Mouse (Mus musculus): ENCODE data around the gene Cpsf3.
A peak's percentile ranks its signal among the peaks of the same experiment; 100 is the strongest.

Gene Cpsf3

GRCm38 (mm10) chr12:21335869-21336268, 50.7 kb downstream of the Cpsf3 start:
- peak; percentile 7 for DNase-seq

- DNase-seq, result no peak
Observed at GRCm38 (mm10) chr12:21337171-21337570, 52.0 kb downstream of the Cpsf3 start.

- DNase-seq, result no peak
Observed at GRCm38 (mm10) chr12:21340674-21341073, 55.5 kb downstream of the Cpsf3 start.

GRCm38 (mm10) chr12:21346972-21347371, 61.8 kb downstream of the Cpsf3 start:
- no peak for DNase-seq

- no peak for DNase-seq
Observed at GRCm38 (mm10) chr12:21350113-21350876, 65.1 kb downstream of the Cpsf3 start.

- DNase-seq, result peak; percentile 37
Observed at GRCm38 (mm10) chr12:21353681-21354080, 68.5 kb downstream of the Cpsf3 start.

- DNase-seq, result no peak
Observed at GRCm38 (mm10) chr12:21362686-21363085, 77.5 kb downstream of the Cpsf3 start.

GRCm38 (mm10) chr12:21363195-21363594, 78.0 kb downstream of the Cpsf3 start:
- DNase-seq, result no peak

All from lung, postnatal 14 days (tissue).